Mouse (Mus musculus): Measurements from ENCODE around the gene Decr2. TPM values are rescaled to one million over a fixed set of nuclear protein-coding genes. Genes with fewer than 3 reads are reported as not detected.
"Not testable (repeated sequence)": the region's sequence is repeated elsewhere in the genome, so short reads cannot be mapped to it uniquely, and the experiment has no call there.

Gene Decr2
- polyA plus RNA-seq, 1 experiment from 2014 or later: 23.4 TPM

DNA sequence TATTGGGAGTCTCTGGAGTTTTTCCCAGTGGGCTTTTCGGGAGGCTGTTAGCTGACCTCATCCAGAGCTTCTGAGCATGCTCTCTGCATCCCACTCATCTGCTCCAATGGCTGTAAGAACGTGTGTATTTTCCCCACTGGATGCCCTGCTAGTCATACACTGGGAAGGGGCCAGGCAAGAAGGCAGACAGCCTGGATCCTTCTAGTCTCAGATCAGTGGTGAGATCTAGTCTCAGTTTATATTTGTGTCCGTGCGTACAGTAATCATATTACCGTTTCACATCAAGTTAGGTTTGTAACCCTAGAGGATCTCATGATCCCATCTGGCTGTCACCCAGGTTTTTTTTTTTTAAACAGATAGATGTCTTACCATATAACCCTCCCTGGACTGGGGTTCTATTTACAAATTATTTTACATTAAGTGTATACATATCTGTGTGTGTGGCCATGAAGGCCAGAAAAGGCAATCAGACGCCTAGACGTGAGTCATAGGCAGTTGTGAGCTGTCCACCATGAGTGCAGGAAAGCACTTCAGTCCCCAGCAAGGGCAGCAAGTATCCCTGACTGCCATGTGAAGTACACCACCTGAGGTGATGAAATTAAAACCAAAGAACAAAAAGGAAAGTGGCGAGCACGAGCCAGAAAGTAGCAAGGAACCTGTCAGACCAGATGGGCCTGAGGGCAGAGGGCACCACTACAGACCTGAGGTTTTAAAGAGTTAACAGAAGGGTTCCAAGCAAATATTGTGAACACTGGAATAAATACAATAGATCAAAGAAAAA lies 32.2 kb downstream of the Decr2 start:
- H3K36me3 ChIP-seq (ENCODE audit: inconsistent target): no peaks in the 10 kb centered on the region
- WGBS (ENCODE audit: missing documents): 98% methylated on average over 9 of the region's 9 CpGs

DNA sequence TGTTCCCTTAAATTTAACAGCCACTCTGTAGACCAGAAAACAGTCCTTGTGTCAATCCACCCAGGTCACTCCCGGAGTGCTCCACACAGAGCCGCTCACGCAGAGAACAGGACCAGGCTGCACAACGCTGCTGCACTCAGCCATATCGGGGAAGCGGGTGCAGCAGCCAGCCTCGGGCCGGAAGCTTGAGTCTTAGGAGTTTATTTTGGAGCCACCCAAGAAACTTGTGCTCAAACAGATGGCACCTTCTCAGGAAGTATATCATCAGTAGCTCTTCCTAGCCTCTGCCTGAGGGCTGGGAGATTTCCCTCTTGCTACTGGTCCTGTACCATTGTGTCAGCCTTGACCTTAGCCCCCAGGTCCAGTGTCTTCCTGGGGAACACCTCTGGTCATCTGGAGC lies 32.9 kb downstream of the Decr2 start:
- no peaks in the 10 kb centered on the region for H3K36me3 ChIP-seq (ENCODE audit: inconsistent target)
- H3K27ac ChIP-seq: no peak overlapping the region
- no peak overlapping the region for H3K4me3 ChIP-seq (ENCODE audit: inconsistent target)
- WGBS (ENCODE audit: missing documents): 89% methylated on average over 8 of the region's 8 CpGs
- H3K79me2 ChIP-seq (ENCODE audit: inconsistent target): no peaks in the 10 kb centered on the region

More for the DNA sequence above, 32.2 kb downstream of the Decr2 start:
- no peaks in the 10 kb centered on the region for H3K79me2 ChIP-seq (ENCODE audit: inconsistent target)
- no peak overlapping the region for H3K4me3 ChIP-seq (ENCODE audit: inconsistent target)
- no peak overlapping the region for H3K27ac ChIP-seq

DNA sequence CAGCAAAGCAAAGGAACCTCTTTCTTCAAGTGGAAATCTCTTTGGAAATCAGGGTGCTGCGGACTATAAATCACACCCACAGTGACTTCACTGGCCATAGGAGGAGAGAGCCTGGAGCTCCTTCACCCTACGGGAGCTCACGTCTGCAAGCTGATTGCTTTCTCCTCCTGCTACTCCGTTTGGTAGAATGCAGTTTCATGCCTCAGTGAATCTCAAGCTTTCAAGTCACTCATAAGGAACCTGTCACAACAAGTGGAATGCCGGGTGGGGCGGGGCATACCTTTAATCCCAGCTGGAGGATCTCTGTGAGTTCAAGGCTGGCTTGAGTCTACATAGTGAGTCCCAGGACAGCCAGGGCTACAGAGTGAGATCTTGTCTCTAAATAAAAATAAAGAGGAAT lies 35.0 kb downstream of the Decr2 start:
- 90% methylated on average over 6 of the region's 6 CpGs for WGBS (ENCODE audit: missing documents)
- Histone ChIP-seq H3K4me3 (ENCODE audit: inconsistent target) (no peak overlapping the region), H3K27ac (no peak overlapping the region), H3K79me2 (ENCODE audit: inconsistent target) (no peaks in the 10 kb centered on the region), H3K36me3 (ENCODE audit: inconsistent target) (no peaks in the 10 kb centered on the region)

DNA sequence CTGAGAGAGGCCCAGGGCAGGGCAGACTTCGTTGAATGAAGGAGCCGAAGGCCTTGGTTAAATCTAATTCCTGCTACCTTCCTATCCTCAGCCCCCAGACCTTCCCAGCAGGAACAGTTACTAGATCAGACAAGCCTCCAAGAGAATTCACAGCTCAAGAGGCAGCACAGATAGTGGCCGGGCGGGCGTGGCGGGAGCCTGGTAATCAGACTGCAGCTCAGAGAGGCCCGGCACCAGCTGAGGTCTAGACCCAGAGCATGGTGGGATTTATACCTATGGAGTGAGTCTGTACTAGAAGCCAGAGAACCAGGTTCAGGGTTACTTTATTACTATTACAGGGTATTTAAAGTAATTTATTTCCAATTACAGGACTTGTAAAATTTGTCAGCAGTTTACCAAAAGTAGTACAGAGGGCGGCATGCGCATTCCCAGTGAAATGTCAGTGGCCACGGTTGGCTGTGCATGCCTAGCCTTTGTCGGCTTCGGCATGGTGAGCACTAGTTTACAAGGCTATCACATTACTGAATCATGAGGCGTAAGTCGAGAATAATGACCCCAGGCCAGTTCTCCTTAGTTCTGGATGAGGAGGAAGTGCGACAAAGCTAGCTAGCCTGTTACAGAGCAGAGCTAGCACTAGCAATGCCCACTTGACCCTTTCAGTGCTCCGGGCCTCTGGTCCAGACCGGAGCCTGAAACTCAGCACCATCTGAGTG lies 35.8 kb downstream of the Decr2 start:
- no peaks in the 10 kb centered on the region for H3K36me3 ChIP-seq (ENCODE audit: inconsistent target)
- H3K4me3 ChIP-seq (ENCODE audit: inconsistent target): no peak overlapping the region
- H3K79me2 ChIP-seq (ENCODE audit: inconsistent target): no peaks in the 10 kb centered on the region
- whole genome bisulfite sequencing (ENCODE audit: missing documents): 92% methylated on average over 17 of the region's 17 CpGs
- no peak overlapping the region for H3K27ac ChIP-seq

DNA sequence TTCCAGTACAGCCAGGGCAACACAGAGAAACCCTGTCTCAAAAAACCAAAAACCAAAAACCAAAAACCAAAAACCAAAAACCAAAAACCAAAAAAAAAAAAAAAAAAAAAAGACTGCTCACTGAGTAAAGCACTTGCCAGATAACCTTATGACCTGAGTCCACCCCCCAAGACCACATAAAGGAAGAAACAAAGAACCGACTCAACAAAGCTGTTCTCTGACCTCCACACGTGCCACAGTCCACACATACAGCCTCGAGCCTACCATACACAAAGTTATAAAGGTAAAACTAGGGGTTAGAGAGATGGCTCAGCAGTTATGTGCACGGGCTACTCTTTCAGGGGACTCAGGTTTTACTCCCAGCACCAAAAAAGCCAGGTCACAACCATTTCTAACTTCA lies 37.4 kb downstream of the Decr2 start:
- H3K79me2 ChIP-seq (ENCODE audit: inconsistent target): no peaks in the 10 kb centered on the region
- no peak overlapping the region for H3K27ac ChIP-seq
- WGBS (ENCODE audit: missing documents): 89% methylated on average over 4 of the region's 4 CpGs
- H3K4me3 ChIP-seq (ENCODE audit: inconsistent target): no peak overlapping the region
- no peaks in the 10 kb centered on the region for H3K36me3 ChIP-seq (ENCODE audit: inconsistent target)

DNA sequence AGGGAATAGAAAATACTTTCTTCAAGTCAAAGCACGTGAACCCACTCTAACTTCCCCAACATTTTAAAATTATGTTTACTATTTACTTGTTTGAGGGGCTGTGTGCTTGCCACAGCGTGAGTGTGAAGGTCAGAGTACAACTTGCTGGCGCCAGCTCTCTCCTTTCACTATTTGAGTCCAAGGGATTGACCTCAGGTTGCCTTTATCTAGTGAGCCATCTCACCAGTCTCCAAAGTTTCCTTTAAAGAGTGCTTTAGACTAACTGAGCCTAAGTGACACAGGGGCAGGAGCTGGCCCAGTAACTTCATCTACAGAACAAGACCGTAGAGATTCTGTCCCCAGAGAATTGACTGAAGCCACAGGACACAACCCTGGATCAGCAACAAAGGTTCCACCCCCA lies 38.1 kb downstream of the Decr2 start:
- H3K36me3 ChIP-seq (ENCODE audit: inconsistent target): no peaks in the 10 kb centered on the region
- no peak overlapping the region for H3K4me3 ChIP-seq (ENCODE audit: inconsistent target)
- 93% methylated on average over 4 of the region's 4 CpGs for WGBS (ENCODE audit: missing documents)
- H3K27ac ChIP-seq: no peak overlapping the region
- no peaks in the 10 kb centered on the region for H3K79me2 ChIP-seq (ENCODE audit: inconsistent target)

DNA sequence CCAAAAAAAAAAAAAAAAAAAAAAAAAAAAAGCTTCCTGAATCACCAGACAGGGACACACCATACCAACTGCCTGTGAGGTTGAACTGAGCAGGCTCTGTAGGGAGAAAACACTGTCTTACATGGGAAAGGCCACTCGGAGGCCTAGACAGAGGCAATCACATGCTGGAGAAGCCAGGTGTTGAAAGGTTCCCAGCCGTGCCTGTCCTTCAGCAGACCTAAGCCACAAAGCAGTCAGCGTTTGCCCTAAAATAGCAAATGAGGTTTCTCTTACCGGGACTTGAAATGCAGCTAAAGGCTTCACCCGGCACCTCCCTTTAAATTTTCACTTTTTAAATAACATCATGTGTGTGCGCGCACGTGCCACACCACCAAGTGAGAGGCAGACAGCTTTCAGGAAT lies 42.0 kb downstream of the Decr2 start:
- H3K79me2 ChIP-seq (ENCODE audit: inconsistent target): no peaks in the 10 kb centered on the region
- H3K4me3 ChIP-seq (ENCODE audit: inconsistent target): no peak overlapping the region
- WGBS (ENCODE audit: missing documents): 93% methylated on average over 8 of the region's 8 CpGs
- no peaks in the 10 kb centered on the region for H3K36me3 ChIP-seq (ENCODE audit: inconsistent target)
- no peak overlapping the region for H3K27ac ChIP-seq

DNA sequence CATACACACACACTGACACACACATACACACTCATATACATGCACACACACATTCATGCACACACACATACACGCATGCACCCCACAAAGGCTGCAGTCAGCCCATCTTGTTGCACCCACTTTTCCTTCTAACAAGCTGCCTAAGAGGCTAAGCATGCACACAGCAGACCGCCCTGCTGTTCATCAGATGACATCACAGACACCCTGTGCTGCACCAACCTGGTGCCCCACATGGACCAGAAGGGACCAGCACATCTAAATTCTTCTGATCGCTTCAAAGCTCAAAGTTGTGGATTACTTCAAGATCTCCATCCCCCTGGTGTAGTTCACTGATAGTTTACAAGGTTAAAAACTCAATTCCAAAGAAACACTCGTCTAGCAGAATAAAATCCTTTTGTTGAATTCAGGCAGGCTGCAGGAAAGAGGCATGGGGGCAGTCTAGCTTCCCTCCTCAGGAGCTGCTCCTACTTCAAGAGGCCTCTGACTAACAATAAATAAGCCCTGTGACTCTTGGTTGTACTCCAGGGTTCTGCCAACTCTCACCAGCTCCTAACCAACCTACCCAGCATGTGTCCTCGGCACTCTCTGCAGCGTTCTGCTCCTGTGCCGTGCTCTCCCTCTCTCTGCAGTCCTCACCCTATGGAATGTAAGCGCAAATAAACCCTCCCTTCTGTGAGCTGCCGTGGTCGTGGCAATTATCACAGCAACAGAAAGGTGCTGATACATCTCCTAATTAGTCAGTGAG lies 43.7 kb downstream of the Decr2 start:
- 90% methylated on average over 10 of the region's 10 CpGs for WGBS (ENCODE audit: missing documents)
- no peaks in the 10 kb centered on the region for H3K79me2 ChIP-seq (ENCODE audit: inconsistent target)
- no peaks in the 10 kb centered on the region for H3K36me3 ChIP-seq (ENCODE audit: inconsistent target)
- H3K27ac ChIP-seq: no peak overlapping the region
- H3K4me3 ChIP-seq (ENCODE audit: inconsistent target): no peak overlapping the region

DNA sequence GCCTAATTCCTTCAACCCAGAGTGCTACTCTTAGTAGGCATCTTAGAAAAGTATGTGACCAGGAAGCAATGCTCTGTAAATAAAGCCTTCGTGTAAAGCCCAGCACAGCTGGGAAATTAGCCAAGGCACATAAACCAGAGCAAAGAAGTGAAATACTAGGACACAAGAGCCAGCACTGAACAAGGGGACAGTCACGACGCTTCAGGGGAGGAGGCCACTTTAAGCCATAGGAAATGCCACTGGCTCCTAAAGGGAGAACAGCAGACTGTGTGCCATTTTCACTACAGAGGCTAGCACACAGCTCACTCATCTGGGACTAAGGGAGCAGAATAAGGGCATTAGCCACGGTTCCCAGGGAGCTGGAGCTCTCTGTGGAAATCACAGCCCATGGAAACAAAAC lies 44.9 kb downstream of the Decr2 start:
- H3K36me3 ChIP-seq (ENCODE audit: inconsistent target): no peaks in the 10 kb centered on the region
- H3K4me3 ChIP-seq (ENCODE audit: inconsistent target): no peak overlapping the region
- WGBS (ENCODE audit: missing documents): 86% methylated on average over 4 of the region's 4 CpGs
- no peaks in the 10 kb centered on the region for H3K79me2 ChIP-seq (ENCODE audit: inconsistent target)
- H3K27ac ChIP-seq: no peak overlapping the region

DNA sequence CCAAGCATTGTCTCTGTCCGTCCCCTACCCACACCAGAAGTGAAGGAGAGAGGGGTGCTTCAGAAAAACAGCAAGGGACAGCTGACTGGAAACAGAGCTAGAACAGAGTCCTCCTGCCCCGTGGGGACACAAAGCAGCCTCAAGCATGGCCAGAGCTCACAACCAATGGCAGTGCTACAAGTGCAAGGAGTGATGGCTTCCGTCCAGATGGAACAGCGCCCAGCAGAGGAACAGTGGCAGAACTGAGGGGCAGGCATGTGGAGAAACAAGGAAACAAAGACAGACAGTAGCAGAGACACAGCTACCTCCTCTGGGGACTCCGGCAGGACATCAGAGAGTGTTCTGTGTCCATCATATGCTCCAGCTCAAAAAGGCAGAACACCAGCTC lies 46.9 kb downstream of the Decr2 start:
- Histone ChIP-seq H3K4me3 (ENCODE audit: inconsistent target) (no peak overlapping the region), H3K27ac (no peak overlapping the region), H3K79me2 (ENCODE audit: inconsistent target) (no peaks in the 10 kb centered on the region), H3K36me3 (ENCODE audit: inconsistent target) (no peaks in the 10 kb centered on the region)
- 68% methylated on average over 4 of the region's 5 CpGs for WGBS (ENCODE audit: missing documents)

DNA sequence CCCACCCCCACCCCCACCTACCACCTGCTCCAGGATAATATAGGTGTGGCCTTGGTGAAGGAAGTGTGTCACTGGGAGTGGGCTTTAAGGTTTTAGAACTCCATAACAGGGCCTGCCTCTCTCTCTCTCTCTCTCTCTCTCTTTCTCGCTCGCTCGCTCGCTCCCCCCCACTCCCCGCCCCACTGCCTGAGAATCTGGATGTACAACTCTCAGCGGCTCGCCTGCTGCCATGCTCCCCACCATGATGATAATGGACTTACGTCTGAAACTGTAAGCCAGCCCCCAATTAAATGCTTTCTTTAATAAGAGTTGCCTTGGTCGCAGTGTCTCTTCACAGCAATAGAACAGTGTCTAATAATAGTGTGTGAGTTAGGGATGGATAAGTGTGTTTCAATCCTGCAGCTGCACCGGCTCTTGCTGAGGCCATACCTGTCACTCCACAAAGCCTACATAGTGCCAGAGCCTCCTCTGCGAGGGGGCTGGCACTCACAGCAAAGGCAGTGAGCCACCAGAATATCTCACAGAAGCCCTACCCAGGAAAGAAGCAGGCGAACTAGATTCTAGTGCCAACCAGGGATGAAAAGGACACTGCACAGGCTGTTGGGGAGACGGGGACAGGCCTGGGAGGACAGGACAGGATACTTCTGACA lies 47.4 kb downstream of the Decr2 start:
- Histone ChIP-seq H3K27ac (no peak overlapping the region), H3K79me2 (ENCODE audit: inconsistent target) (no peaks in the 10 kb centered on the region), H3K4me3 (ENCODE audit: inconsistent target) (no peak overlapping the region), H3K36me3 (ENCODE audit: inconsistent target) (no peaks in the 10 kb centered on the region)
- WGBS (ENCODE audit: missing documents): 92% methylated on average over 11 of the region's 13 CpGs

DNA sequence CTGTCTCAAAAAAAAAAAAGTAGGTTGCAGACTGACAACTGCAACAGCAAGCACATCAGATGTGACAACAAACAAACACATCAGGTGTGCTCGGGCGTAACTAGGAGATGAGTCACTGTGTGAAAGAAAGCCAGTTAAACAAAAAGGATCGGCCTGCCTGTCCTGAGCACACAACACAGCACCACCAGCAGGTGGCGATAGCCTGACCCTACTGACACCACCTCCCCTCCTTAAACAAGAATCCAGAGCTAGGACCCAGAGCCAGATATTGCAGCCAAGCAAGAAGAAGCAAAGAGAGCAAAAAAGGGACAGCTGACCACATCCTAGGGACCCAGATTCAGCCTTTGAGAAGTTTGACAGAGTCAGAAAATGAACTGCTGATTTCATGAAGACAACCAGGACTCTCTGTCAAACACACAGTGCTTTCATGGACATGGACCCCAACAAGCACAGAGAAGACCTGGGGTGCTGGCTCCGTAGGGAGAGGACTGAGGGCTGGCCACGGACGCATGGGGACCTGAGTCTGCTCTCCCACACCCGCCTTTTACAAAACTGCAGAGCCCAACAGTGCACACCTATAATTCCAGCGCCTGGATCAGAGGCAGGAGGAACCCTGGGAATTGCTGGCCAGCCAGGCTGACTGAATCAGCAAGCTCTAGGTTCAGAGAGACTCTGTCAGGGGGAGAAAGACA lies 48.9 kb downstream of the Decr2 start:
- Histone ChIP-seq H3K27ac (no peak overlapping the region), H3K36me3 (ENCODE audit: inconsistent target) (no peaks in the 10 kb centered on the region), H3K4me3 (ENCODE audit: inconsistent target) (no peak overlapping the region), H3K79me2 (ENCODE audit: inconsistent target) (no peaks in the 10 kb centered on the region)
- 53% methylated on average over 9 of the region's 9 CpGs for WGBS (ENCODE audit: missing documents)

DNA sequence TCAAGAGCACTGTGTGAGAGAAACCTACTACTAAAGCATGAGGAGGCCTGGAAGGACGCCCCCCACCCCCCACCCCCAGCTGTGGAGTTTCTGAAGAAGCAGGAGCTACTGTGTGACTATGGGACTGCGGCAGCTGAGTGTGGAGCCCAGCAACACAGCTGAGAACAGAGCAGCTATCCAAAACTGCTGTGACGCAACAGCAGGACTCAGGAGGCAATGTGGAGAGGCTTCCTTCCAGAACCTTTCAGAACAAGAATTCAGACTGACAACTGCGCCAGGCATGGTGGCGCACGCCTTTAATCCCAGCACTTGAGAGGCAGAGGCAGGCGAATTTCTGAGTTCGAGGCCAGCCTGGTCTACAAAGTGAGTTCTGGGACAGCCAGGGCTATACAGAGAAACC lies 49.4 kb downstream of the Decr2 start:
- not testable (repeated sequence) for H3K4me3 ChIP-seq (ENCODE audit: inconsistent target); H3K79me2 ChIP-seq (ENCODE audit: inconsistent target); H3K36me3 ChIP-seq (ENCODE audit: inconsistent target); H3K27ac ChIP-seq
- 88% methylated on average over 7 of the region's 8 CpGs for WGBS (ENCODE audit: missing documents)

DNA sequence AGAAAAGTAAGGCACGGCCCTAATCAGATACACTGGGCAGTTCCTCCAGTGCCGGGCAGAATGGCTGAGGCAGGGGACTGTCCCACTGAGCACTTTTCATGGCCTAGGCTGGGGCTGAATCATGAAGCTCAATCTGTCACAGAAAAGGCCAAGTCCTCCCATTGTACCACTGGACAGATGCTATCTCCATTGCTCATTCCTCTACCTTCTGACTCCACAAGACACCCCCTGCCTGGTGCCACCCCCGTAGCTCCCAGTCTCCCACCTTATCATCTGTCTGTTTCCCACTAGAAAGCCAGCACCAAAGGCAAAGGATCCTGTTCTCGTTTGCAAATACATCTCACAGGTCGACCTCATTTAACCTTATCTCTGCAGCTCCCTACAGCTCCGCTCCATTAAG lies 58.1 kb downstream of the Decr2 start:
- no peak overlapping the region for H3K27ac ChIP-seq
- WGBS (ENCODE audit: missing documents): 96% methylated on average over 6 of the region's 6 CpGs
- H3K4me3 ChIP-seq (ENCODE audit: inconsistent target): no peak overlapping the region
- no peaks in the 10 kb centered on the region for H3K79me2 ChIP-seq (ENCODE audit: inconsistent target)
- no peaks in the 10 kb centered on the region for H3K36me3 ChIP-seq (ENCODE audit: inconsistent target)
